Mouse (Mus musculus) 3134 (cell line): Measurements from ENCODE around the gene Vmn2r114.
"Not testable (repeated sequence)": the region's sequence is repeated elsewhere in the genome, so short reads cannot be mapped to it uniquely, and the experiment has no call there.

Experiments
- DNase-seq: peaks from one replicate; pipeline ENCODE4 v3.0.0-alpha.2; 2011; ENCODE audit warnings: low spot score; ENCODE audit not compliant: insufficient read length; ENCODE audit errors: extremely low read depth

Vmn2r114 gene

DNA sequence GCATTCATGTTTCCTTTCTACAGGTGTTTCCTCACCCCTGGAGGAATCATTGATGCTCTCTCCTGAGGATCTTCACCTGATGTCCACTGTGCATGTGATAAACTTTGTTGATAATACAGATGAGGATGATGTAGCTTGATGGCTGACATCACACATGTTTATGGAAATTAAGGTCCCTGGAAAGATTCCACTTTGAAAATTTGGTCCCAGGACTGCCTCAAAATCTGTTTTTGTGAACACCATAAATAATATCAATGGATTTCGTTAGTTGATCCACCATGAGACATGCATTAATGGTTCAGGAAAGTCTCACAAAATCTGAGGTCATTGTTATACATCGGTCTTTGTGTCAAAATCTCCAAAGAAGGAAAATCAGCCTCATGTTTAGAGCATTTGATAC is at the start of gene Vmn2r114:
Gene Vmn2r114 (minus strand): TSS at position 101 of the 400 bp plus-strand sequence.
- DNase-seq, result not testable (repeated sequence)

DNA sequence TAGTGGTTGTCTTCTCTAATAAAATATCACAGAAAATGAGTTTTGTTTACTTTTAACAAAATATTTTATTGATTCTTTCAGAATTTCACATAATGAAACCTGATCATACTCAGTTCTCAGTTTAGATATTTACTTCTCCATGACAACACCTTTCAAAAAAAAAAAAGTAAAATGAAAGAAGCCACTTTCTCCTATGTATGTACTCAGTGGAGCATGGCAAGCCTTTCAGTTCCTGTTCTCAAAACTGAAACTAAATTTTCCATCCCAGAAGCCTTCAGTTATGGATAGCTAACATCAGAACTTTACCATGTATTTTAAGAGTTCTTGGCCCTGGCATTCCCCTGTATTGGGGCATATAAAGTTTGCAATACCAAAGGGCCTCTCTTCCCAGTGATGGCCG is 39.3 kb upstream of the Vmn2r114 start:
- DNase-seq, result no peak

DNA sequence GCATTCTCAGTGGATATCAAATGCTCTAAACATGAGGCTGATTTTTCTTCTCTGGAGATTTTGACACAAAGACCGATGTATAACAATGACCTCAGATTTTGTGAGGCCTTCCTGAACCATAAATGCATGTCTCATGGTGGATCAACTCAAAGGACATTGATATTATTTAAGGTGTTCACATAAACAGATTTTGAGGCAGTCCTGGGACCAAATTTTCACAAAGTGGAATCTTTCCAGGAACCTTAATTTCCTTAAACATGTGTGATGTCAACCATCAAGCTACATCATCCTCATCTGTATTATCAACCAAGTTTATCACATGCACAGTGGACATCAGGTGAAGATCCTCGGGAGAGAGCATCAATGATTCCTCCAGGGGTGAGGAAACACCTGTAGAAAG is 31.1 kb upstream of the Vmn2r114 start, which contains the start of gene Vmn2r115:
Gene Vmn2r115 (plus strand): TSS at position 301 of the 400 bp plus-strand sequence.
- DNase-seq, result not testable (repeated sequence)

DNA sequence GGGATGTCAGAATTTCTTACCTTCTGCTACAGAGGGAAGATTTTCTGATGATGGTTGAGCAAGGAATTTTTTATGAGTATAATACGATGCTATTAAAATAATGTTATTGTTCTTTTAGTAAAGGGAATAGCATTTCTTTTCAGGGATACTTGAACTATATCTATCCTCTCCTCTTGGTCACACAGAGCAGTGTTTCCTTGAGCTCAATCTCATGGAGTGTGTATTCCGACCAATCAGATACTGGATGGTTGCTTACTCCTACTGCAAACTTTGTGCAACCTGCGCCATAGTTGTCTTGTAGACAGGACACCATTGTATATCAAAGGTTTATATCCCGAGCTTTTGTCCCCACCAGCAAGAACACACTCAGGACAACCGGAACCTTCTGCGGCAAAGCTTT is 18.3 kb upstream of the Vmn2r114 start:
- DNase-seq, result no peak
